Mouse (Mus musculus): ENCODE data around the gene 1700024G13Rik. TPM values are rescaled to one million over a fixed set of nuclear protein-coding genes. Genes with fewer than 3 reads are reported as not detected.
"Not testable (repeated sequence)": the region's sequence is repeated elsewhere in the genome, so short reads cannot be mapped to it uniquely, and the experiment has no call there.

The 1700024G13Rik gene
- under 1 TPM in 1 of 4 experiments, not detected in 3; 0.89 TPM for total RNA-seq (2022)

DNA sequence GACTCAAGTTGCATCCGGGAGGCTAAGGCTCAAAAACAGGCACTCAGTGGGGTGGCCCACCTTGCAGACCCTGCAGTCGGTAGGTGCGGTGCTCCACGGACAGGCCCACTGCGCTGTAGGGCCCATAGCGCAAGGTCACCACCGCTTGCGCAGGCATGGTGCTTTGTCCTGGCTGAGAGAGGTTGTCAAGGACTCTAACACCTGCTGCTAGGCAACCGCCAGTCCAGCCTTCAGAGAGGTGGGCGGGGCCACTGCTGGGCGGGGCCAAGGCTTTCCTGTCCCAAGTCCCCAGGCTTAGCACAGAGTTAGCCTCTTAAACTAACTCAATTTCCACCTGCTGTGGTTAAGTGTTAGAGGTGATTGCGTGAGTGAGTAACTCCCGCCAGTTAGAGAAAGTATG is at the start of gene 1700024G13Rik:
Gene 1700024G13Rik, minus strand, starts transcription at position 196 of the 400 bp plus-strand sequence.
- DNase-seq (ENCODE audit: low spot score in 2 of 2) = no peak

DNA sequence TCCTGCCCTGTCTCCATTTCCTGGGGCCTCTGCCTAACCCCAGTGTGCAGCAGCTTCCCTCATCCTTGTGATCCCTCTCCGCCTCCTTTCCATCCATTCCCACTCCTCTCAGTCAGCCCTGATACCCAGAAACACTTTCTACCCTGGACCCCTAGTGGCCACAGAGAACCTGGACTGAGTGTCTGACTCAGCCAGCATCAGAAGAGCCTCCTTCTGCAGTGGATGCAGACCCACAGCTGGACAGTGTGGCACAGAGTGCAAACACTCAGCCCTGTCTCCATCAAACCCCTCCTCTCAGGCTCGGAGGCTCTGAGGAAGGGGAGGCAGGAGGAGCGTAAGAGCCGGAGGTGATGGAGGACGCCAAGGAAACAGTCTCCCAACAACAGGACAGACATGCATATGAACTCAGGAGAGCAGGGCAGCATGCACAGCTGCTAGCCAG is 49.2 kb upstream of the 1700024G13Rik start:
- DNase-seq (ENCODE audit: low spot score in 2 of 2) = no peak

DNA sequence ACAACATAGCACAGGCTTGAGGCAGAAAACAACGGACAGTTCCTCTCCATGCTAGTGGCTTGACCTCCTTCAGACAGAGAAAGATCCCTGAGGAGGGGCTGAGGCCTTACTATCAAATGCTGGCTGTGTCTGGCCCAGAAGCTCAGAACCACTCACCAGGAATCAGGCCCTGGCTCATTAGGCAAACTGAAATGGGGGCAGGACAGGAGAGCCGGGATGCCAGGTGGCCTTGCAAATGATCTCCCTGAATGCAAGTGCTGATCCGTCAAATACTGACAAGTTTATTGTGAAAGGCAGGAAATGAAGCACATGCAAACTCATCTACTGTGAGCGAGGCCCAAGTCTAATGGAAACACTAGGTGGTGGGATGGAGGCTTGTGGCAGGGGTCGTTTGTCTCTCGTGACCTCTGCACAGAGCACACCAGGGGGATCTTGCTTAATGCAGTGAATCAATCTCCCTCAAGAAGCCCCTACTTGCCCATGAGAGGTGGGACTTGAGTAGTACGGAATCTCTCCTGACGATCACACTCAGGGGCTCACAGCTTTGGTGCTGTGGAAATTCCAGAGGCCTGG is 40.9 kb upstream of the 1700024G13Rik start:
- no peak for DNase-seq (ENCODE audit: low spot score in 2 of 2)

DNA sequence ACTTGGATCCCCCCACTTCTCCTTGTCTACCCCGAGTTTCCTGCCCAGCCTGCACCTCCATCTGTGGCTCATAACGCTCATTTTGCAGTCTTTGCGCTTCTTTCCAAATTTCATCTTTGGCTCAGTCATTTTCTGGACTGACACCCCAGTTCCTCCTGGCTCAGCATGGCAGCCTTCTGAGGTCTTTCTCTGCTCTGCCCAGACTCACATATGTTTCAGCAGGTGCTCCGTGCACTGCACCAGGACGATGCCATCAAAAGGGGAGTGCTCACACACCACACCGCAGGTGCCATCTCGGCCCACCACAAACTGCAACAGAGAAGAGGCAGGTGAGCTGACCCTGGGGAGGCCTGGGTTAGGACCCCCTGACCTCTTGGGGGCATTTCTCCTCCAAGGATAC is 35.8 kb upstream of the 1700024G13Rik start:
- DNase-seq (ENCODE audit: low spot score in 2 of 2) = no peak

DNA sequence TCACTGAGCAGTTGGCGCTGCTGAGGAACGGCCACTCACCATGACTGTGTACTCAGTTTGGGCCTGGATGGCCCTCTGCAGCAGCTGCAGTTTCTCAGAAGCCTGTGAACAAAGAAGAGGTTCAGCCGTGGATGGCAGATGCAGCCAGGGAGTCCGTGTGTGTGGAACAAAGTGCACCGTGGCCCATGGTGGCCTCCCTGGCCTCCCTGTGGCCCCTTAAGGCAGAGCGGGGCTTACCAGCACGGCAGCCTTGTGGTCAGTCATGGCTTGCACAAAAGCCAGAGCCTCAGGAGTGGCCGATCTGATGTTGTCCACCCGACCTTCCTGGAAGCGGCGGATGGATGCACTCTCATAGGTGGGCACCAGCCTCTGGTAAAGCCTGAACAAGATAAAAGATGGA is 30.6 kb upstream of the 1700024G13Rik start:
- no peak for DNase-seq (ENCODE audit: low spot score in 2 of 2)

DNA sequence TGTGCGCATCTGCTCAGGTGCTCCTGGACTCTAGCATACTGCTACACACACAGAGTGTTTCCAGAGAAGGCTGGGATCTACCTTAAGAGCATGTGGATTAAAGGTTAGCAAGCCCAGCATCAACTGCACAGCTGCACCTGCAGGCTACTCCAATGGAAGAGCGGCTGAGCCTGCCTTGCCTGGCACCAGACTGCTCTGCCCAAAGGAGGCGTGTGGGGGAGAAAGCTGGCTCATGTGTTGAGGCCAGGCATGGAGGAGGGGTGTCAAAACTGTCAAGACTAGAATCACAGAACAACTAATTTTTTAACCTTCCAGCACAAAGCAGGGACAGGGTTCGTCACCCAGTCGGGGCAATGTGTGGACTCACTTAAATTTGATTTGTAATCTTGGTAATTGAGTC is 23.9 kb upstream of the 1700024G13Rik start:
- no peak for DNase-seq (ENCODE audit: low spot score in 2 of 2)

DNA sequence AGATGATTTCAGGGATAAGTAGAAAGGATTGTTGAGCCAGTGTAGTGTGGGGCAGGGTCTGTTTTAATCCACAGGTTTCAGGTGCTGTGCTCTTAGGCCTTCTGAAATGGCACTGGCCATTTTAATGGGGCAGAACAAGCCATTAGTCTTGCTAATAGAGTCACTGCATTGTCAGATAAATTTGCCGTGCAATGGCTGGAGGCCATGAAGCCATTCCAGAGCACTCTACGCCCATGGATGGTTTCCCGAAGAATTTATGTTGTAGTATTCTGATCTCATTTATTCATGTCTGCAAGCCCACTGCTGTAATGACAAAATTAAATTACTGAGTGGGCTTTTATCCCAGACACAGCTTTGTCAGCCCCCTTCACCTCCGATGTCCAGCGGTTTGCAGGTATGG is 21.9 kb upstream of the 1700024G13Rik start:
- no peak for DNase-seq (ENCODE audit: low spot score in 2 of 2)

DNA sequence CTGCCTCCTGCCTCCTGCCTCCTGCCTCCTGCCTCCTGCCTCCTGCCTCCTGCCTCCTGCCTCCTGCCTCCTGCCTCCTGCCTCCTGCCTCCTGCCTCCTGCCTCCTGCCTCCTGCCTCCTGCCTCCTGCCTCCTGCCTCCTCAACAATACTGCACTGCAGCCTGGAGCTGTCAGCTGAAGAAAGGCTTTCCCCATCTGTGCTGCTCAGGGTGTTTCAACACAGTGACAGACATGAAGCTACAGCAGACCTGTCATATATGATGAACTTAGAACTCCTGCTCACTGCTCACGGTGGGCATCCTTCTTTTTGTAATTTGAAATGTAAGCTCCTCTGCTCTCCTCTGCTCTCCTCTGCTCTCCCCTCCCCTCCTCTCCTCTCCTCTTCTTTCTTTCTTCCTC is 17.2 kb upstream of the 1700024G13Rik start:
- DNase-seq (ENCODE audit: low spot score in 2 of 2) = not testable (repeated sequence)

DNA sequence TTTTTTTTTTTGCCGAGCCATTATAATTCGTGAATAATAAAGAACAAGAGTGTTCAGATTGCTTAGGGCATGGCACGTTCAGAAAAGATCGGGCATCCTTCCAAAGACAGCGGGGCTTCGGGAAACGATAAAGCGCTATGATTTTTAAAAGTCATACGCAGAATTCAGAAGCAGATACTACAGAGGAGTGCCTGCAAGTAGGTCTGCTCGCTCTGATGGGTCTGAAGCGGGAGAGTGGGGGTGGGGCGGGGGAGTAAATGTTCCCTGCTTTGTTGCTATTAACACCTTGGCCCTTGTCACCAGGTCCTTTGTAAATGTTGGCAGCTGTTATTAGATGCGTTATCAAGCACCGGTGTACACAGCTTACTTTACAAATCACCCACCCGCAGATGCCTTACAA is 6.6 kb downstream of the 1700024G13Rik start:
- no peak for DNase-seq (ENCODE audit: low spot score in 2 of 2)

DNA sequence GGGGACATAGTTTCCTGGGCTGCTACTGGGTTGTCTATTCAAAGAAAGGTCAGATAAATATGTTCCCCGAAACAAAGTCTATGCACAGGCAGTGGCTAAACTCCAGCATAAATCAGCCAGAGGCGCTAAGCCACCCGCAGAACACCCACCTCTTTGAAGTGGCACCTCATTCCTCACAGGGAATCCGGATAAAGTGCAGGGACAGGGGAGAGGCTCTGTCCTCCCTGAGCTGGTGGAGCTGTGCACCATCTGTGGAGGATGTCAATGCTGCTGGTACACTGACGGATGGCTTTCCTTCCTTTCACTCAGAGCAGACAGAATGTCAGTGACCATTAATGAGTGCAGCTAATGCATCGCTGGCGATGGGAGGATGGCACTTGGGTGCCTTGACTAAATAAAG is 7.1 kb downstream of the 1700024G13Rik start:
- no peak for DNase-seq (ENCODE audit: low spot score in 2 of 2)

DNA sequence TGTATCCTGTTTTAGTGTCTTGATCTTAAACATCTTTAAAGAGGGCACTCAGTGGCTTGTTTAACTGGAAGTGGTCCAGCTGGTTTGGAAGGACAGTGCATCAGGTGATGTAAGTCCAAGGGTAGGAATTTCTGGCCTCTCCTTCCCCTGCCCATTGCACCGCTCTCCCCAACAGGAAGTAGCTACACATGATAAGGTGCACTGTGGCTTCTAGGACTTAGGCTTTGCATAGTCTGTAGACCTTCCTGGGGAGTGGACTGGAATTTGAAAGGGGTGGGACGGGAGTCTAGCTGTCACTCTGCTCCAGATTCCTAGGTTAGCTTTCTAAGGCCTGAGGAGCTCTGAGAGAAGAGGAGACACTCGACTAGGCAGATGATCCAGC is 8.1 kb downstream of the 1700024G13Rik start:
- DNase-seq (ENCODE audit: low spot score in 2 of 2) = no peak

DNA sequence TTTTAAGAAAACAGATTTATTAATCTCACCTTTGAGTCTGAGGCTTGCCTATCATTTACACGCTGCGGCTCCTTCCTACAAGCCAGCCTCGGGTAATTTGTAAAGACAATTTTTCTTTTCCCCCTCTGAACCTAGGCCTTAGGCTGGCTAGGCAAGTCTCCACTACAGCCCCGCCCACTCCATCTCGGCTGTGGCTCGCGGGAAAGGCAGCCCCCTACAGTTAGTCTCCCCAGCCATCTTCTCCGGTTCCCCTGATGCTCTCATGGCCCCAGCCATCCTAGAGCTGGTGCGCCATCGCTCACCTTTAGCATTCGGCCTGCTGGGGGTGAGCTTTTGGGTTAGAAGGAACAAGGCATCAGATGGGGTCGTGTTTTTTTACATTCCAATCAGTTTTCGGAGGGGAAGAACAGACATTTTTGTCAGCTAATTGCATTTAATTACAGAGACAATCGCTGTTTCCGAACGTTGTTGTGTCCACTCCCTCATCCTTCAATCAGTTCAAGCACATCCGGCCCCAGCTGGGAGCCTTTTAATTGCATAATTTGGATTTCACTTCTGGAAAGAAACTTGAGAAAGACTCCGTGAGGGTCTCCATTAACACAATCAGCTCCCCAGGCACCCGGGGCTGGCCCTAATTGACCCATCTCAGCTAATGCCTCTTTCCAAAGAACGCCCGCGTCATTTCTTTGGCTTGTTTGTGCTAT is 8.6 kb downstream of the 1700024G13Rik start:
- DNase-seq (ENCODE audit: low spot score in 2 of 2) = no peak

DNA sequence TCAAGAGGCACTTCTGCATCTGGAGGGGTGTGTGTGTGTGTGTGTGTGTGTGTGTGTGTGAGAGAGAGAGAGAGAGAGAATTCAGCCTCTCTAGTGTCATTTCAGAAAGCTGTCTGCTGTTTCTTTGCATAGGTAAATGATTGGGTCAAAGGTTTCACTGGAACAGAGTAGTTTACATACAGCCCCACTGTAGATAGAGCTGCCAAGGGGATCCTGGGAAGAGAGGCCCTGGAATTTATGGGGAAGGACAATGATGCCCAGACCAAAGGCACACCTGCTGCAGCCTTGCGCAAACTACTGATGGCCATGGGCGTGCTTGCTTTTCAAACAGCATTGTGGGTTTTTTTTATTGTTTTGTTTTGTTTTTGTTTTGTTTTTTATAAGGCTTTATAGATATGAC is 15.7 kb downstream of the 1700024G13Rik start:
- DNase-seq (ENCODE audit: low spot score in 2 of 2) = no peak

DNA sequence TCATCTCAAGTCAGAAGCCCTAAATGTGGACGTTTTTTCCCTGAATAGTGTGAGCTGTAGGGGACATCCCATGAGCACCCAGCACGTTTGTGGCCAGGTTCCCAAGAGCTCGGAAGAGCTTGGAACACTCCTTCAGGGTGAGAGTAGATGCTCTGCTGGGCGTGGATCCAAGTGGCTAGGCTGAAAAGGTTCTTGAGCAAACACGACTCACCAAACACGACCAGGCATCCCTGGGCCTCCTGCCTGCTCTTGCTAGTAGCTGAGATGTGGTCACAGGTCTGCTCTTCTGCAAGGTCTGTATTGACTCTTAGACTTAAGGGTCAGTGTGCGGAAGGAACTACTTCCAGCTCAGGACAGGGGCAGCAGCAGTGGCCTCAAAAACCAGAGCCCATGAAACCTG is 18.4 kb downstream of the 1700024G13Rik start:
- DNase-seq (ENCODE audit: low spot score in 2 of 2) = no peak

DNA sequence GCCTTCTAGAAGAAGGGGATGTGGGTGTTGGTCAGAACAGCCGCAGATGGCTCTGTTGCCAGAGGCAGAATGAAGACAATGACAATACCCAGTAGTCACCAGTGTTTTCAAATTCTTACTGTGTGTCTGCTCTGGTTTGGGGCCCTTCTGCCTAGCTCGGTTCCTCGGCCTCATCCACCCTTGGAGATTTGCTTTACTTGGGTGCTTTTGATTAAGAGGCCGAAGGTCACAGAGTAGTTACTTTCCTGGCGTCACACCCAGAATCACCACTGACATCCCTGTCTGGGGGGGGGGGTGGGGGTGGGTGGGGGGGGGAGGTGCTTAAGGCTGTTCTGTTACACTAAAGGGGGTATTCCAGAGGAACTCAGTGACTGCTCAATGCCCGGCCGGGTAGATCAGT is 23.8 kb downstream of the 1700024G13Rik start:
- no peak for DNase-seq (ENCODE audit: low spot score in 2 of 2)

DNA sequence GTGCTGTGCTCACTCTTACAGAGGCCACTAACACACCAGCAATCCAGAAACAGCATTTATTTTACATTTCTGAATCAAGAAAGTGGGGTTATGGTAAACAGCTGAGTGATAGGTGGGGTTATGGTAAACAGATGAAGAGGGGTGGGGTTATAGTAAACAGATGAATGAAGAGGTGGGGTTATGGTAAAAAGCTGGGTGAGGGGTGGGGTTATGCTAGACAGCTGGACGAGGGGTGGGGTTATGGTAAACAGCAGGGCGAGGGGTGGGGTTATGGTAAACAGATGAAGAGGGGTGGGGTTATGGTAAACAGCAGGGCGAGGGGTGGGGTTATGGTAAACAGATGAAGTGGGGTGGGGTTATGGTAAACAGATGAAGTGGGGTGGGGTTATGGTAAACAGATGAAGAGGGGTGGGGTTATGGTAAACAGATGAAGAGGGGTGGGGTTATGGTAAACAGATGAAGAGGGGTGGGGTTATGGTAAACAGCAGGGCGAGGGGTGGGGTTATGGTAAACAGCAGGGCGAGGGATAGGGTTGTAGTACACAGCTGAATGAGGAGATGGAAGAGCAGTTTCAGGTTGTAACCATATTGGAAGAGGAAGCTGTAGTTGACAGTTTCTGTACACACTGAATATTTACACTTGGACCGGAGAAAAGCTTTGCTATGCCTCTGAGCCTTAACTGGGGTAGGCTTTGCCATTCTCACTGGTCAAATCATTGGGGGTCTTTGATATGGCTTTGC is 36.8 kb downstream of the 1700024G13Rik start:
- DNase-seq (ENCODE audit: low spot score in 2 of 2) = not testable (repeated sequence)

DNA sequence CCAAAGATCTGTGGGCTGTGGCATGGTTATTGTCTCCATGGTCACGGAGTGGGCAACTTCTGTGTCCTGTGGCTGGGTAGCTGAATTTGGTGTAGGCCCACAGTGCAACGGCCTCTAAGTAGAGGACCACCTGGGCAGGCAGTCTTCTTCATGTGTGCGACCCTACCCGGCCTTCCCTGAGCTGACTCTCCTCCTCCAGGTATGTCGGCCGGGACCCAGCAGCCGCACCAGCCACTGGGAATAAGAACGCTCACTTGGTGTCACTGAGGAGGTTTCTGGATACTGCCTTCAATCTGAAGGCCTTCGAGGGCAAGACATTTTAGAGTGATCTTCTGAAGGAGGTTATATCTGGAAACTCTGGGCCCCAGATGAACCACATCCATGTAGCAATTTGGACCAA is 40.9 kb downstream of the 1700024G13Rik start:
- DNase-seq (ENCODE audit: low spot score in 2 of 2) = no peak

DNA sequence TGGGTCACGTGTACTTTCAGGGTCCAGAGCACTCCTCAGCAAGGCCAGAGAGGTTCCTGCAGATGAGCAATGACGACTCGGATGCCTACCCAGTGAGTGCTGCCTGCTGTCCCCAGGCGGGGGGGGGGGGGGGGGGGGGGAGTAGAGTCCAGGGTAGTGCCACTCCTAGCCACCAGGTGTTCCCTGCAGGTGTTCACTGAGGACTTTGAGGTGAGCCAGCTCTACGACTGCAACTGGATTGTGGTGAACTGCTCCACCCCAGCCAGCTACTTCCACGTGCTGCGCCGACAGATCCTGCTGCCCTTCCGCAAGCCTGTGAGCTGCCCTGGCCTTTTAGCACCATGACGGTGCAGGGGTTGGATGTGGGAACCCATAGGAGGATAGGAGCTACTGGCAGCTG is 43.5 kb downstream of the 1700024G13Rik start:
- DNase-seq (ENCODE audit: low spot score in 2 of 2) = no peak

DNA sequence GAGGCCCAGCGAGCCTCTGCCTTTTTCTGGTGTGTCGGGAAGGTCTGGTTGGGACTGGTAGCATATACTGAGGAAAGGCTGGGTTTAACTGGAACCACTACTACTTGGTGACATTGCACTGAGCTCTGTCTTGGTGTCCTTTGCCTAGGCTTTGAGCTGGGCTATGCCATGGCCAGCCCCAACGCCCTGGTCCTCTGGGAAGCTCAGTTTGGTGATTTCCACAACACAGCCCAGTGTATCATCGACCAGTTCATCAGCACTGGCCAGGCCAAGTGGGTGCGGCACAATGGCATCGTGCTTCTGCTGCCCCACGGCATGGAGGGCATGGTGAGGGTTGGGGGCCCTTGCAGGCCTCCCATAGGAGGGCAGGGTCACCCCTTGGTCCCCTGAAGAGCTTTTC is 44.0 kb downstream of the 1700024G13Rik start:
- DNase-seq (ENCODE audit: low spot score in 2 of 2) = no peak

DNA sequence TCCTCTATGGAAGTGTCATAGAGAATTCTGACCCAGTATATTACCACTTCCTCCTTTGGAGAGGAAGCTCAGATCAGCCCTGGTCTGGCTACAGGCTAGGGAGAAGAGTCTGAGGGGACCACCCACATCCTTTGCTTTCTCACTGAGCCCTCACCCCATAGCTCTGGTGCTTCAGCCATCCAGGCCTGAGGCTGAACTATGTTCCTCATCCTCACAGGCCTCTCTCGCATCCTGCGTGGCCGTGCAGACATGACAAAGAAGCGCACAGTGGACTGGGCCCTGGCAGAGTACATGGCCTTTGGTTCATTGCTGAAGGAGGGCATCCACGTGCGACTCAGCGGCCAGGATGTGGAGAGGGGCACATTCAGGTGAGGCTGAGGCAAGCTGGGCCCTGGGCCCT is 46.4 kb downstream of the 1700024G13Rik start:
- DNase-seq (ENCODE audit: low spot score in 2 of 2) = no peak

DNA sequence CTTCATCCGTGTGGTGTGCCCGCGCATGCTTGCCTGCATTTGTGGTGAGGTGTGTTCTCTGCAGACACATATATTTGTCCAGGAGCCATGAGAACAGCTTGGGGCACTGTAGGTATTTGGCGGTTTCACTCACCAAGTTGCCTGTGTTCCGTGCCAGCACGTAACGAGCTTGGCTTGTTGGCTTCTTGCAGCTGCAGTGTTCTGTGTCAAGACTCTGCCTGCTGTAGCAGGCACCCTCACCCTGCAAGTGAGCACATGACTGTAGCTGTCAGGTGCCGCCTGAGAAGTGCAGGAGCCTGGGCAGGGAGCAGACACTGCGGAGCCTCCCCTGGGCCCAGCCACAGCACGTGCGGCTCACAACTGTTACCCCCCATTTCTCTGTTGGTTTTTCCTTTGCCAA is 51.6 kb downstream of the 1700024G13Rik start:
- DNase-seq (ENCODE audit: low spot score in 2 of 2) = no peak

DNA sequence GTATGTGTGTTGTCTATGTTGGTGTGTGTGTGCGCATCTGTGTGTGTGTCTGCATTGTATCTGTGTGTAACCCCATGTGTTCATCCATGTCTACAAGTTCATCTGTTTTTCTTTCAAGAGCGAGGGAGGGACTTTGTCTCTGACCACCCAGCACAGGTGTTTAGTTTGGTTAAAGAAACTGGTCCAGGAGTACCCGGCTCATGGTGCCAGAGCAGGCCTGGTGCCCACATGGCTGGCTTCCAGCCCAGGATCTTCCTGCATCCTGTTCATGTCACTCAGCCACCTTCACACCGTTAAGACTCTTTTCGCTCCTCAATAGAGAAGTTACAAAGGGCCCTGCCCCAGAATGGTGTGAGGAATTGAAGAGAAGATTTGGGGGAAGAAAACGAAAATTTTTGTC is 52.2 kb downstream of the 1700024G13Rik start:
- no peak for DNase-seq (ENCODE audit: low spot score in 2 of 2)
